Mouse (Mus musculus) spleen, postnatal 10 days (tissue): Measurements from ENCODE around the gene F8.
A peak's percentile ranks its signal among the peaks of the same experiment; 100 is the strongest.

Experiments used
- DNase-seq, 2 experiments: peaks; one replicate each; pipeline ENCODE4 v3.0.0; 2021 to 2022; ENCODE audit warnings: low spot score in 2 of 2

F8 gene

GRCm38 (mm10) chrX:75138182-75138581, 244.2 kb downstream of the F8 start:
- DNase-seq, result no peak

- no peak for DNase-seq
Observed at GRCm38 (mm10) chrX:75137729-75138128, 244.7 kb downstream of the F8 start.

- DNase-seq, result no peak
Observed at GRCm38 (mm10) chrX:75136938-75137337, 245.5 kb downstream of the F8 start.

DNA sequence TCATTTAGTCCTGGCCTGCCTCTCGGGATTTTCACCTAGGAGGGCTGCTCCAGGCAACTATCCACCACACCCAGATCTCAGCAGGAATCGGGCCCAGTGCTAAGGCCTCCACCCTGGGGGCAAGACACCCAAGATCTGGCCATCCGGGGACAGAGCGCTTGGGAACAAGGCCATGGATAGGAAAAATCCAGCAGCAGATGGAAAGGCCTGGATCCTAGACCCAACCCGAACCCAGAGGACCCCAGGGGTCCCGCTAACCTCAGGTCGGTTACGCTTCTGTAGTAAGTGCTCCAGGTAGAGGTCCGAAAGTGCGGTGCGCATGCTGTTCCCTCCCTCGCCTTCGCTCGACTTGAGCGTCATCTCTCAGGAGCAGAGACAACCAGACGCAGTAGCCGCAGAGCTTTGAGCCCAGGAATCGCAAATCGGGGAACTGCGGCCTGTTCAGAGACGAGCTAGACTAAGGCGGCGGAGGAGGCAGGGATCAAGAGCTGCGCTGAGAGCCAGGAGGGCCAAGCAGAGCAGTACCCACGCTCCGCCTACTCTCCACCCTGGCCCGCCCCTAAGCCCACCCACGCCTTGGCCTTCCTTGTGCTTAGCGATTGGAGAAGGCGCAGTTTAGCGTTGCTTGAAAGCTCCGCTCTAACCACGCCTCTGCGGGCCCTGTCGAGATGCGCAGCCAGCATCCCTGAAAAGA, 251.8 kb downstream of the F8 start, which contains the start of gene Mpp1:
TSS of gene Mpp1 (minus strand) at position 550 of the 694 bp plus-strand sequence.
- DNase-seq, result peak; percentile 75 to 86

DNA sequence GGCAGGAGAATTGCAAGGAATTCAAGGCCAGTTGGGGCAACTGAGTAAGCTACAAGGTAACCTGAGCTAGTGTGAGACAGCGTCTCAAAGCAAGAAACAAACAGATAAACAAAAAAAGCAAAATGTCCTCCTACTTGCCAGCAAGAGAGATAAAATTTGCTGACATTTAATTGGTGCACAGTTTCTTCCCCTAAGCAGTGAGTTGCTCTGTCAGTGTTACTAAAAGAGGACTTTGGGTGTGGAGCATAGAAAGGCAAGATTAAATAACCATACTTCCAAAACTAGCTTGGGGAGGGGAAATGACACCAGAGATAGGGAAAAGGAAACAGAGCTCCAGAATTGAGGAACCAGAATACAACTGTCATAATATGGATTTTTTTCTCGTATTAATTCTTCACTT, 252.9 kb downstream of the F8 start:
- no peak for DNase-seq

DNA sequence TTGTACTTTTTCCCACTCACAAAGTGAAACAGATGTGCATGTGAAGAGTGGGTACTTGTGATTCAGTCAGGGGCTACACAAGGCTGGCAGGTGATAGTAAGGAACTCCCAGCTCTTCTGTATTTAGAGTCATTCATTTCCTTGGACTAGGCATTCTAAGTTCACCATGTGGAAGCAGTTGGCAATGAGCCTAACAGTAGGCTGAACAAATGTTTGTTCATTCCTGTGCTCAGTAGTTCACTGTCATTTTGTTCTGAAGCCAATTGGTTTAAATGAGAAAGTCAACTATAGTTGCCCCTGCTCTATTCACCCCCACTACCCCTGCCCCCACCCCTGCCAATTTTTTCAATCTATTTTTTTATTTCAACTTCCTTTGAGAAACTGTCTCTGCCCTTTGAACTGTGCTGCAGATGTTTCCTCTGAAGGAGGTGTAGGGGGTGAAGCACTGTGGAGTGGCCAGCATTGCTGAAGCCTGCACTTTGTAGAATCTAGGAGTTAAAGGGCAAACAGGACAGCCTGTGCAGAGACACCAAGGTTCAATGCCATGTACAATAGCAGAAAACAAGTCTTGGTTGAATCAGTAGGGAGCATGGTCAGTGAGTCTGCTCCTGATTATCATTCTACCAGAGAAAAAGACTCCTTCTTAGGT, 254.0 kb downstream of the F8 start:
- no peak for DNase-seq

DNA sequence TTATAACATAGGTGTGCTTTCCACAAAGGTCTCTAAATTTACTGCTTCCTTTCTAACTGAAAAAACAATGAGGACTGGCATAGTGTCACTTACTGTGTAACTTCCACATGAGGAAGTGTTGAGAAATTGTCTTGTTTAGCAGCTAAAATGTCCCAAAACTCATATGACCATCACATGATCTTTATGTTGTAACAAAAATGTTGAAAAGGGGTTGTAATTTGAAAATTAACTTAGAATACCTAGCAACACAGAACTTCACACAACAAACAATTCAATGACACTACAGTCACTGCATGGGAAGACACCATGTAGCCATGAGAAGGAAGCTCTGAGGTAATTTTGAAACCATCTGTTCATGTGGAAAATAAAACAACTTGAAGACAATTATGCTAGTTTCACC, 255.5 kb downstream of the F8 start:
- no peak for DNase-seq

GRCm38 (mm10) chrX:75125606-75126005, 256.8 kb downstream of the F8 start:
- no peak for DNase-seq
